Mouse (Mus musculus) WW6 (cell line): ENCODE measurements around the gene Ace.

ENCODE experiments used
- DNase-seq: peaks from one replicate; pipeline ENCODE4 v3.0.0-alpha.2; 2013; ENCODE audit warnings: low read depth, low spot score

Gene Ace

GRCm38 (mm10) chr11:105967741-105968574 is at the start of gene Ace:
TSS of gene Ace (plus strand) at chr11:105967945.
- no peak for DNase-seq

- DNase-seq: no peak
Observed at GRCm38 (mm10) chr11:105920098-105920785, 47.5 kb upstream of the Ace start.

GRCm38 (mm10) chr11:105920836-105921235 is 46.9 kb upstream of the Ace start:
- no peak for DNase-seq

GRCm38 (mm10) chr11:105921275-105921674 is 46.5 kb upstream of the Ace start:
- DNase-seq: no peak

- DNase-seq: no peak
Observed at GRCm38 (mm10) chr11:105922769-105923663, 44.7 kb upstream of the Ace start.

GRCm38 (mm10) chr11:105927065-105928030 is 40.4 kb upstream of the Ace start:
- no peak for DNase-seq

- DNase-seq: no peak
Observed at GRCm38 (mm10) chr11:105928171-105928570, 39.6 kb upstream of the Ace start.

- no peak for DNase-seq
Observed at GRCm38 (mm10) chr11:105931380-105931779, 36.4 kb upstream of the Ace start.

- no peak for DNase-seq
Observed at GRCm38 (mm10) chr11:105933746-105934145, 34.0 kb upstream of the Ace start.

- no peak for DNase-seq
Observed at GRCm38 (mm10) chr11:105934303-105934711, 33.4 kb upstream of the Ace start.

GRCm38 (mm10) chr11:105934816-105935215 is 32.9 kb upstream of the Ace start:
- no peak for DNase-seq

- no peak for DNase-seq
Observed at GRCm38 (mm10) chr11:105935496-105935895, 32.2 kb upstream of the Ace start.

GRCm38 (mm10) chr11:105936200-105936599 is 31.5 kb upstream of the Ace start:
- DNase-seq: no peak

- no peak for DNase-seq
Observed at GRCm38 (mm10) chr11:105936974-105937373, 30.8 kb upstream of the Ace start.

- no peak for DNase-seq
Observed at GRCm38 (mm10) chr11:105938771-105939170, 29.0 kb upstream of the Ace start.

- no peak for DNase-seq
Observed at GRCm38 (mm10) chr11:105941973-105942372, 25.8 kb upstream of the Ace start.

GRCm38 (mm10) chr11:105943133-105944102 is 24.3 kb upstream of the Ace start:
- DNase-seq: no peak

- peak; percentile 68 for DNase-seq
Observed at GRCm38 (mm10) chr11:105944126-105944621, 23.6 kb upstream of the Ace start.
